Mouse (Mus musculus) MN1 (cell line): ENCODE data around the gene Fip1l1.

Experiments
- DNase-seq: peaks from one replicate; pipeline ENCODE4 v3.0.0-alpha.2; 2016; ENCODE audit warnings: low spot score

The Fip1l1 gene

DNA sequence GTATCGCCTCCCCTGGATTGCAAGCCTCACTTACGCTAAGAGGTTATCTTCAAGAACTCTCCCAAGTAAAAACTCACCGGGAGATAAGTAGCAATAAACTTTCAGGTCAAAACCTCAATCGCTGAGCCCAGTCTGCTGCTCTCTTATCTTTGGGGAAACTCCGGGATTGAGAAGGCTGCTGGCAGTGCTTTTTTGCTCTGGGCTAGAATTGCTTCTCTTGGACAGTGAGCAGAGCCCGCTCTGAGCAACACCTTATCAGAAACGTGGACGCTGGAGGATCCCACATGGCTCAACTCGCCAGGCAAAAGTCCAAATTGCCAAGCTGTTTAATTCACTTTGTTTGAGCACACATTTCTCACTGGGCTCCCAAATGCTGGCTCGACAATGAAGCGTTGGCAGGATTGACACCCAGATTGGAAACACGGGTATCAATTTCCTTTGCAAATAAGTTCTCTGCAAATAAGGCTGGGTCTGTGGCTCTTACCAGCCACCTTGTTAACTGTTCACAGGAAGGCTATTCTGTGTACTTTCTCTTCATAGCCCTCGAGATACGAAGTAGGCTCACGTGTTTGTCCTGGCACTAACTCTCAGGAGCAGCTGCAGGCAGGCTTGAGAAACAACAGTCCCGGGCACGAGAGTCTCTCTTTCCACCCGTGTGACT lies 78.4 kb downstream of the Fip1l1 start:
- peak; percentile 23 for DNase-seq

DNA sequence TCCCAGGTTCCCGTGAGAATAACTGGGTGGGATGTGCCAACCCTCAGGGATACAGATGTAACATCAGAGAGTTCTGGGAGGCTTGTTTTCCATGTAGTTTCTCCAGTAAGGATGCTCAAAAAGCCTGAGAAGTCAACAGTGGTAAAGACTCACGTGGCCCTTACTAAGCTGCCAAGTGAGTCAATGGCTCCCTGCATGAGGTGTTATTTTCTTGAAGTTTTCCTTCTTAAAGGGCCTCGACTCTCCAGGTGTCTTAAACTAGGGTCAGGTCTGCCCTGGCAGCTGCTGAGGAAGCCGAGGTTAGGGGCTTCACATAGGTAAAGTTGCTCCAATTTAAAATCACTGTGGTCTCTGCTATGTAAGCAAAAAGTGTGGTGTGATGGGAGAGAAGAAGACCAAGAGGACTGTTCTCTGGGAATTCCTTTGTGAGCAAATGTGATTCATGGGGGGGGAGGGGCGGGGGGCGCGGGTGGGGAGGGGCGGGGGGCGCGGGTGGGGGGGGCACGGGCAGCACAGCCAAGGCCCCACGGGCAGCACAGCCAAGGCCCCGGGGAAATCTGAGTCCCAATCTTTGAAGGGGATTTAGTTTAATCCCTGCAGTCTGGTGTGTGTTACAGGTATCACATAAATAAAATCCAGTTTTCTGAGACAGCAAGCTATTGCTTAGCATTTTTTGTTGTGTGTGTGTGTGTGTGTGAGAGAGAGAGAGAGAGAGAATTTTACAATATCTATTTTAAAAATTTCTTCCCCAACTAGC lies 82.7 kb downstream of the Fip1l1 start:
- no peak for DNase-seq

DNA sequence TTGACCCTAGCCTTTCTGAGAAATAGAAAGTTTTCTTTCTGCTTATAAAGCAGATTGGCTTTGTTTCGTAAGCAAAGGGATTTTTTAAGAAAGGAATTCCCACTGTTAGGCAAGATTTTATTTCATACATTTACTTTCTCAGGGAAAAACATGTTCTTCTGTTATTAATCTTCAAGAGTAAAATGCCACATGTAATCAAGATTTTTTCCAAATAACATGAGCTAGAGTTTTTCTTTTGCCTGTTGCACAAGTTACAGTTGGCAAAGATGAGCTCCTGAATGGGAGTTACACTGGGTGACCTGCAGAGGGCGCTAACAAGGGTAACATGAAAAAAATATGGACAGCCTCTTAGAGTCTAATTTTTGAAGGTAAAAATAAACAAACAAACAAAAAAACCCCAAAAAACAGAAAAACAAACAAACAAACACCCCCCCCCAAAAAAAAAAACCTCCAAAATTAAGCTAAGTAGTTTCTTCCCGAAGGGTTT lies 83.4 kb downstream of the Fip1l1 start:
- no peak for DNase-seq

DNA sequence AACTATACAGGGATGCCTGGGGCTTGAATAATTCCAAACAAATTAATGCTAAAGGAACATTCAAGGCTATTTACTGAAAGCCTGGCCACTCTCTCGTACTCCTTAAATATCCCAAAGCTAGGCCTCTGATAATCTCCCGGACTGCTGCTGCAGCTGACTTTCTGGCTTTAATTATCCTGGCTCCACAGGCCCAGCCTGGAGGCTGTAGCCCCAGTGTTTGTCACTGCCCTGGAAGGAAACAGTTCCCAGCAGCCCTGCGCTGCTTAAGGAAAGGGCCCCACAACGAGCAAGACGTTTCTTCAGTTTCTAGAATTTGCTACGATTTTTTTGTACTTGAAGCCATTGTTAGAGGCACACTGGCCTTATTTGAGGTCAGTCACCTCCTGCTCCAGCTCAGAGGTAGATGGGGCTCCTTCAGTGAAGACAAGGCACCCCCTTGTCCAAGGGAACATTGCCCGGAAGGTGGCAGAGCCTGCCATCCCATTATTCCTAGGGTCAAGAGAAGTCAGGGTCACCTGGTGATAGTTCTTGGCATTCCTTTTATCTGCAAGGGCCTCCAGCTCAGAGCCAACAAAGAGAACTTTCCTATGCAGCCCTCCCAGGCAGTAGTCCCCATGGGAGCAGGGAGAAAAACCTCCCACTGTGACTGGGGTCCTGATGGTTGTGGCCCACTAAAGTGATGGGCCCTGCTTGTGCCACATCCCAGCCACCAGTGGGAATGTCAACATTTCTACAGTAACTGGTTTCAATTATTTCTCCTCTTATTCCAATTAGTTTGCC lies 86.6 kb downstream of the Fip1l1 start:
- DNase-seq: no peak

DNA sequence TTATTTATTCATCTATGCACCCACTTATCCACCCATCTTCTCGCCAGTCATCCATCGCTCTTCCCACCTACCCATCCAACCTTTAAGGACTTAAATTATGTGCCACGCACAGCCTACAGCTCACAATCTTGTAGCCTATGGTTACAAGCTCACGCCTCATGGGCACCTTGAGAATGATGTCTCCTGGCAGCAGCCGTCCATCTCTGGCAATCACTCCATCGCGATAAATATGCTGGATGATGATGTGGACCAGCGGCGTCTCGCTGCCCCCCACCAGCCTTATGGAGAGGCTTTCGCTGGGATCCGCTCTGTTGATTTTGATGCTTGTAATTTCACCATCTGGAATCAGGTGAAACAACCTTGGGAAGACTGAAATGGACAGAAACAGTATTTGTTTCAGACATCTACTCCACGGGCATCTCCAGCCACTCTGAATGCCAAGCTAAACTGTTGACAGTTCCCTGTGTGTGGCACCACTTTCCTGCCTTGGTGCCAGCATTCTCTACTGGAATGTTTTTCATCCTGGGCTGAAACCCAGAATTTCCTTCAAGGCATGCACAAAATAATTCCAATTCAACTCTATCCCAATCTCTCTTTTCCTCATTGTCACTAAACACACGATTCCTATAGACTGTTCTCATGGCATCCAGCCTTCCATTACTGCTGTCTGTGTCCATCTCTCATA lies 88.2 kb downstream of the Fip1l1 start:
- DNase-seq: no peak

DNA sequence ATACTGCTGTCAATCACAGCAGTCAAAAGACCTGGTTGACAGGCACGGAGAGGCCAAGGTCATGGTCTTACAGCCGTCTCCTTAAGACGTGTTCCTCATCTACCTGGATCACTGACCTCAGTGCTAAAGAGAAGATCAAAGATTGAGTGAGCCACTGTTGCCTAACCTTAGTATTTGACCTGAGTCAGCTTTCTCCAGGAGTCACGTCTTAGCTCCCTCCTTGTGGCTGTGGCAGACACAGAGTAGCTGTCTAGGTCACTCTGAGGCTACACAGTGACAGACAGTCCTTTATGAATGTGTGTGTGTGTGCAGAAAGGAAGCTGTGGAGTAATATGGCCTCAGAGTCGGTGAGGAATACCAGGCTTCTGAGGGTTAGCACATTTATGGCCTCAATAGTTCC lies 89.1 kb downstream of the Fip1l1 start:
- DNase-seq: no peak

DNA sequence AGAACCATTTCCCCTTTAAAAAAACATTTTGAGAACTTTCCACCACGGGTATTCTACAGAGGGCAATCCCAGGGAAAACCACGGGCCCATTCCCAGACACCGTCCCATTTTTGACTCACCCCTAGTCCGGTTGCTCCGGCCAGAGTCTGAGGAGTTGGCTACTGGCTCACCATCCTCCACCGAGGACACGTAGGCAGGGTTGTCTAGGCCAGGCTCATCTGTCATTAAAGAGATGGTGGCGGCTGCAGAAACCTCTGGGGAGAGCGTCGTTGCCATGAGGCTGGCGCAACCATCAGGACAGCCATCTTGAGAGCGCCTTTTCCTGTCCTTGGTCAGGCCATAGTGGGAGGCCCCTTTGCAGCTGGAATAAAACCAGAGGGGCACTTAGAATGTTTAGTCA lies 92.8 kb downstream of the Fip1l1 start:
- no peak for DNase-seq

DNA sequence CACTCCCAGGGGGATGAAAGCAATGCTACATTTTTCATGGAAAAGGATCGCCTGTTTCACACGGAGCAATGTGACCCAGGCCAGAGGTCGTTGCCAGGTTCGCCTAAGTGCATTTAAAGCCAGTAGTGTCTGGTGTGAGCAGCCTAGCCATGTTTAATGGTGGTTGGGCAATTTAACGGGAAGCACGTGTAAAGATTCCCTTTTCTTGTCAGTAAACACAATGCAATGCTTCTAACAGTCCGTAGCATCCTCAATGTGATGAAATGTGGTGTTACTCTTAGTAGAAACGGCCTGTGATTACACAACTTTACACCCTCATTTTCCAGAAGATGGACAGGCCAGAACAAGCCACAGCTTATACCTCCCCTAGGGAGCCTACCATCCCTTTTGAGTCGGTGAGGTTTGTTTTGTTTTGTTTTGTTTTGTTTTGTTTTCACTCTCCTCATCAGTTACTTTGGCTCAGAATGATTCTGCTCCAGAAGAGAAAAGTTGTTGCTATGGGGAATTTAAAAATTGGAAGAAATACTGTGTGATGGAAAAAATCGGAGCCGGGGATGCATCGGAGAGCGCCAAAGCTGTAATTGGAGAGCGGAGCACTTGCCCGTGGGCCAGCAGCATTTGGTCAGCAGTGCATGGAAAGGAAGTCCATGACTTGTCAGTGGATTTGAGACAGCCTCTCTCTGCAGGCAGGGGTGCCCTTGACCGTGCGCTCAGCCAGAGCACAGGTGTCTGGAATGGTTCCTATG lies 97.3 kb downstream of the Fip1l1 start:
- no peak for DNase-seq

DNA sequence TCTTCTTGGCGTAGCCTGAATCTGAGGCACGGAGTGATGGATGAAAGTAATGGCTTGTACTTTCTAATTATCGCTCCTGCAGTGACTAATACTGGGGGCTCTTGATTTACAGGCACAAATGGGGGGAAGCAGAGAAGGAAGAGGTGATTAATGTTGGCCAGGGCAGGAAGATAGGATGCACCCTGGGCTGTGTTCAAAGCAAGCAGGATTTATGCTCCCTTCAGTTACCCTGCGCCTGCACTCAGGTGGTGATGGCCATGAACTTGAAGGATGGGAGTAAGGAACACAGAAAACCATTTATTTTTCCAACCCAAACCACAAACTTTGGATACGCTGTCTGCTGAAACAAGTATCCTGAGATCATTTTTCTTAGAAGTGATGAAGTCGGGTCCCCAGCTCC lies 98.2 kb downstream of the Fip1l1 start:
- DNase-seq: no peak

DNA sequence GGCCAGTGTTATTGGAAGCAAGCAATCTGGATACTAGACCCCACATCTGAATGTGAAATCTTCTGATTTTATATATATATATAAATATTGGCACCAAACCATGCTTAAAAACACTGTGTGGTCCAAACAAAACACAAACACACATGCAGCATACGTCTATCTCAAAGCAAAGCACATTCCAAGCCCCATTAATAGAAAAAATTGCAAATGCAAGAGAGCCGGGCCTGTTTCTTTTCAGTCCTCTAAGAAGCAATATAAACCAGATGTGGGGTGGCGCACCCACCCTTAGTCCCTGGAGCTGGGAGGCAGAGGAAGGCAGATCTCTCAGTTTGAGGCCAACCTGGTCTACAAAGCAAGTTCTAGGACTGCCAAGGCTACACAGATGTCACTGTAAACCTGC lies 99.1 kb downstream of the Fip1l1 start:
- no peak for DNase-seq

DNA sequence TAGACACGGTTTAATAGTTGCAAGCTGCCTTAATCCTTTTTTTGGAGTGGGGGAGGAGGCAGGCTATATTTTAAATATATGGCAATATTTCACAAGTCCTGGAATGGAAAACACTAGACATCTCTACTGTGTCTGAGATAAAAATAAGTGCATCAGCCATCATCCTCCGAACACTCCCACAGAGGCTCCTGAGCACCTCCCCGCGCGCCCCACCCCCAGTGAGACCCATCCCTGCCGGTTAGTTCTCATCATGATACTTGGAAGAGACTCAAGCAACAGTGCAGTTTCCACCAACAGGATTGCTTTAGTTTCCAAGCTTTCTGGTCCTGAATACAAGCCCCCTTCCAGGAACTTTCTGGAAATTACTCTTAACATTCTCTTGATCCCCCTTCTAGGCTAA lies 104.3 kb downstream of the Fip1l1 start:
- no peak for DNase-seq

DNA sequence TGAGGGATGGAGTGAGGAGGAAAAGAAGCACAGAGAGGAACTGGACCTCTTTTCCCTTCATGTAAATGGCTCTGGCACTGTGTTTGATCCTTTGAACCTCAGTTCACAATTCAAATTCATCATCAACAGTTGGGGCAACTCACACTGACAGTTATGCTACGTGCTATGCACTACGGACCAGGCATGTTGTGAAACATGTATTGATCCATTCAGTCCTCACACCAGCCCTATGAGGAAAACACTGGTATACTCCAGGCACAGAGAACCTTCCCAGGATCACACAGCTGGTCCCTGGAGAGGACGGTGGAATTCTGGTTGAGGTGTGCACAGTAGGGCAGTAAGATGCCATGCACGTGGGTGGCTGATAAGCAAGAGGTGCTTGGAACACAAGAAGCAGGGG lies 105.3 kb downstream of the Fip1l1 start:
- DNase-seq: no peak

DNA sequence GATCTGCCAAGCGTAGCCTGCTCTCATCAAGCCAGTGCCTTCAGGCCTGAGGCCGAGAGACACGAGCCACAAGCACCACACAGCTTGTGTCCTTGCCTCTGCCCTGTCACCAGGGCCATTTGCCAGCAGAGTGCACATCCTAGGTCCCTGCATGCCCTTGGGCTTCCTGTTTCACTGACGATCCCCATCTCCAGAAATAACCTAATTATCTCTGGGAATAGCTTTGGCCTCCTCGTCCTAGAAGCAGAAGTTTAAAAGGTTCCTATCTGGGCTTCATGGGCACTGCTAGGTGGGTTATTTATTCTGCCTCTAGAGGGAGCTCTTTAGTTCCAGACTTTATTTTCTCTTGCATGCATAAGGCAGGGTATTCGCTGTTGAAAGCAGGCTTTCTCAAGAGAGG lies 105.8 kb downstream of the Fip1l1 start:
- peak; percentile 59 for DNase-seq

DNA sequence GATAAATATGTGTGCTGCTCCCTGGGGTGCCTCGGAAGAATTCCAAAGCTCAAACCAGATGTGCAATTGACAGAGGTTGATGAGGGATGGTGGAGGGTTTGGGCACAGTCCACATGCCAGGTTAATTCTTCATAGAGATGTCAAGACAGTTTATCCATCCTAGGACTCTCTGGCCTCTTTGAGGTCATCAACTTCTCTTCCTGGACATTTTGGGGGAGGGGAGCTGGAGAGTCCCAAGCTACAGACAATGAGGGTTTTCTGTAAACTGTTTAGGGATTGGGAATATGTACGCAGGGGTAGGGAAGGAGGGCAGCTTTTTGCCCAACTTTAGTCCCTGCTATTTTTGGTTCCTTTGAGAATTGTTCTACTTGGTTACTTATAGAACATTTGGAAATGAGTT lies 107.0 kb downstream of the Fip1l1 start:
- no peak for DNase-seq

DNA sequence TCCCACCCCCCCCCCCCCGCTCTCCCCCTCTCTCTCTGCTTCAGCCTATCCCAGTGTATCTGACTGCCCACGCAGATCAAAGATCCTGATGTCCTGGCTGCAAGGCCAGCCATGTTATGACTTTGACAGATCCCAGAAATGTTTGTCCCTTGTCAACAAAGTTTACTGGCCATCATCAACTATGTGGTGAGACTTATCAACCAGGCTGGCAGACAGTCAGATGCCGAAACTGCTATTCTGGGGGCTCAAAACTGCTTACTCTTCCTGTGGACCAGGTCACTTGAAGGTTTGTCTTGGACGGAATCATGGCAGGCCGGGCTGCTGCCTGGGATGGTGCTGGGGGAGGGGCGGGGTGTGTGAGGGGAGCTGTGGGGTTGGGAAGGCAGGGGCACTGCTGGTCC lies 112.3 kb downstream of the Fip1l1 start:
- peak; percentile 23 for DNase-seq

DNA sequence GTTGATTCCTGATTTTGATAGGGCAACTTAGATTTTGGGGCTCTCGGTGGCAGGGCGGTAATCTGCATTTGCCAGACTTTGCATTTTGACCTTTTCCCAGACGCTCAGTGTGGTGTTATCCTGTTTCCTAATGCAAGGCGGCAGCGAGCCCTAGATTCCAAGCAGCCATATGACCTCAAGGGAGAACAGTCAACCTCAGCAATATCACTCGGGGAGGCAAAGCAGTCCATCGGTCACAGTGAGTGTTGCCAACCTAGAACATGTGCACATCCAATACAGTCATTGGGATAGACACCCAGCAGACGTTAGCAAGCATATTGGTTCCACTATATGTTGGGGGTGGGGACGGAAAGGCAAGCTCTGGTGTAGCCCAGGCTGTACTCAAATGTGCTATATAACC lies 113.0 kb downstream of the Fip1l1 start:
- DNase-seq: peak; percentile 41
